In the genomic region with DNA sequence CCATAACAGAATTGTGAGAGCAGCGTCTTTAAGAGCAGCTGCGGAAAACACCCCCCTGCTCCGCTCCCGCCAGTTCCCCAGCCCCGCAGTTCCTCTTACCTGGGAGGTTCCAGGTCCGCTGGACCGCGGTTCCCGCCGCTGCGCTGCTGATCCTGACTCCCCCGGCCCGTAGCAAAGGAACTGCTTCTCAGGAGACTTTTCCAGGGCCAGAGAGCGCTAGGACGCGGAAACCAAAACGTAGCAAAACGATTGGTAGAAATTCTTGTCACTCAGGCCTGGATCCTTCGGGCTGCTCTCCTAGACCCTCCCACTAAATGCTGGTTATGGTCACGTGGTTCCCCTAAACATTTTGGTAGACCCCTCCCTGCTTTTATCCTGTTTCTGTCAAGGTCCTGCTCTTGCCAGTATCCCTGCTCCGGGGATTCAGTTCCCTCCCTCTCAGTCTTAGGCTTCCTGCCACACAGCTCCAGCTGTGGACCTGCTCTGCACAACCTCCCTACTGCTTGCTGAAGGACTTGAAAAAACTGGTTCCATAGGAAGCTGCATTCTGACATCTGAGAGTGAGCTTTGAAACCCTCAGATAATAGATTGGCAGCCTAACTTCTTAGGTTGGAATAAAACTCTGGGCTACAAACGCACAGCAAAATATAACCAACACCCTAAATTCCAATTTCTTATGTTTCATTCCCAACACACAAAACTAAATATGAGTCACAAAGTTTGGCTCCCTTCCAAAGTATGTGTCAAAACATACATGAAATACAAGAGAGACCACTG, we compare ENCODE assay signal across 8 mouse cellular contexts. TPM values are rescaled to one million over a fixed set of nuclear protein-coding genes. Genes with fewer than 3 reads are reported as not detected.
DNase-seq lines count a peak whose midpoint lies in the region; ATAC-seq lines count a peak whose summit lies in the region.

Zfp820 (minus strand) TSS at position 228 of the 777 bp plus-strand sequence.

- DNase-seq in cerebellum, adult 9-11 months: peak; percentile 1
- DNase-seq in cerebellum, adult 11-12 months: no peak
- DNase-seq in embryonic facial prominence, embryonic 11.5 days (ENCODE audit: low spot score): peak; percentile 97
- peak; percentile 98 for DNase-seq in heart, adult 11 months
- peak; percentile 67 for DNase-seq in kidney, adult 11 months
- DNase-seq in splenic B cell, adult 2 months (ENCODE audit: low read depth, low spot score): peak; percentile 1

- H3K4me3 ChIP-seq in embryonic facial prominence, embryonic 11.5 days (ENCODE audit: low read depth, low read length): peak within 1 kb of the TSS; percentile 65
- peak within 1 kb of the TSS; percentile 62 for H3K4me3 ChIP-seq in limb, embryonic 12.5 days (replicated peaks)
- H3K4me3 ChIP-seq in midbrain, embryonic 13.5 days (replicated peaks): peak within 1 kb of the TSS; percentile 58

- no peak within 1 kb of the TSS for H3K27ac ChIP-seq in embryonic facial prominence, embryonic 11.5 days (replicated peaks; ENCODE audit: low read depth, low read length)
- peak within 1 kb of the TSS; percentile 78 for H3K27ac ChIP-seq in limb, embryonic 12.5 days
- H3K27ac ChIP-seq in midbrain, embryonic 13.5 days: 0 out of 2 replicates have a peak within 1 kb of the TSS, but pooled peaks have one; percentile 21

- H3K9ac ChIP-seq in embryonic facial prominence, embryonic 11.5 days (replicated peaks; ENCODE audit: low read length): peak within 1 kb of the TSS; percentile 80
- H3K9ac ChIP-seq in limb, embryonic 12.5 days (replicated peaks): peak within 1 kb of the TSS; percentile 69
- peak within 1 kb of the TSS; percentile 70 for H3K9ac ChIP-seq in midbrain, embryonic 13.5 days (replicated peaks)

- ATAC-seq in embryonic facial prominence, embryonic 11.5 days (replicated peaks; ENCODE audit: insufficient number of reproducible peaks, low FRiP score, low TSS enrichment, low read depth): peak; percentile 100
- ATAC-seq in limb, embryonic 12.5 days (ENCODE audit: insufficient number of reproducible peaks, insufficient read depth, low FRiP score, low TSS enrichment, low read depth): peak; percentile 98
- ATAC-seq in midbrain, embryonic 13.5 days: peak; percentile 99

- H3K4me1 ChIP-seq in embryonic facial prominence, embryonic 11.5 days (ENCODE audit: control insufficient read depth, insufficient read depth, low read length): no peaks in the 10 kb centered on the region
- H3K4me1 ChIP-seq in limb, embryonic 12.5 days (replicated peaks): no peaks in the 10 kb centered on the region
- H3K4me1 ChIP-seq in midbrain, embryonic 13.5 days (replicated peaks): 0 out of 2 replicates have a peak, but pooled peaks cover 8% of the 10 kb centered on the region

- H3K36me3 ChIP-seq in embryonic facial prominence, embryonic 11.5 days (replicated peaks; ENCODE audit: control insufficient read depth, insufficient read depth, low read depth, low read length): no peaks in the 10 kb centered on the region
- no peaks in the 10 kb centered on the region for H3K36me3 ChIP-seq in limb, embryonic 12.5 days
- H3K36me3 ChIP-seq in midbrain, embryonic 13.5 days: no peaks in the 10 kb centered on the region
- no peaks in the 10 kb centered on the region for H3K36me3 ChIP-seq in splenic B cell, adult 2 months (ENCODE audit: control insufficient read depth, insufficient read depth, low read length, poor library complexity, severe bottlenecking)

- WGBS in embryonic facial prominence, embryonic 11.5 days: 3% methylated on average over 22 of the region's 22 CpGs
- WGBS in limb, embryonic 12.5 days: 5% methylated on average over 22 of the region's 22 CpGs
- 3% methylated on average over 22 of the region's 22 CpGs for WGBS in midbrain, embryonic 13.5 days

- peak within 1 kb of the TSS; percentile 53 for H3K4me2 ChIP-seq in embryonic facial prominence, embryonic 11.5 days (ENCODE audit: low read depth, low read length)
- peak within 1 kb of the TSS; percentile 54 for H3K4me2 ChIP-seq in limb, embryonic 12.5 days
- peak within 1 kb of the TSS; percentile 62 for H3K4me2 ChIP-seq in midbrain, embryonic 13.5 days (replicated peaks)

- H3K9me3 ChIP-seq in embryonic facial prominence, embryonic 11.5 days (replicated peaks; ENCODE audit: control insufficient read depth, low read length): no peaks in the 10 kb centered on the region
- no peaks in the 10 kb centered on the region for H3K9me3 ChIP-seq in limb, embryonic 12.5 days
- no peaks in the 10 kb centered on the region for H3K9me3 ChIP-seq in midbrain, embryonic 13.5 days

- H3K27me3 ChIP-seq in embryonic facial prominence, embryonic 11.5 days (ENCODE audit: control insufficient read depth, insufficient read depth, low read length): no peaks in the 10 kb centered on the region
- H3K27me3 ChIP-seq in limb, embryonic 12.5 days: no peaks in the 10 kb centered on the region
- H3K27me3 ChIP-seq in midbrain, embryonic 13.5 days: no peaks in the 10 kb centered on the region
- no peaks in the 10 kb centered on the region for H3K27me3 ChIP-seq in splenic B cell, adult 2 months (ENCODE audit: control insufficient read depth, insufficient read depth, low read length, poor library complexity, severe bottlenecking)

RNA-seq across cellular contexts. Expression of gene Zfp820, which starts in this region (rescaled TPM):
- polyA plus RNA-seq in embryonic facial prominence, embryonic 11.5 days (2014; fragmentation: Nextera tagmentation; extraction: Ambion mirVana): 10.2 and 12.0 TPM in 2 replicates
- 7.9 and 8.1 TPM in 2 replicates for polyA plus RNA-seq in limb, embryonic 12.5 days (2016; fragmentation: Nextera tagmentation; extraction: Ambion mirVana)
- 2.8 and 3.1 TPM in 2 replicates for polyA plus RNA-seq in midbrain, embryonic 13.5 days (2015; fragmentation: Nextera tagmentation; extraction: Ambion mirVana)
